Mouse (Mus musculus) stomach, postnatal 0 days (tissue): Measurements from ENCODE around the gene Ppp1r12c.

ENCODE experiments used
- CTCF ChIP-seq: IDR thresholded peaks from 2 replicates; pipeline ENCODE4 v1.5.1; 2016; ENCODE audit warnings: antibody characterized with exemption, low read depth, mild to moderate bottlenecking, moderate library complexity
- EP300 ChIP-seq: optimal IDR thresholded peaks from 2 replicates; pipeline ENCODE3; 2016; ENCODE audit warnings: antibody characterized with exemption

- TF ChIP-seq EP300: no peak
- no peak for TF ChIP-seq CTCF
Measured at GRCm38 (mm10) chr7:4437721-4438120, 63.8 kb downstream of the Ppp1r12c start.
